Mouse (Mus musculus) heart, postnatal 4 days (tissue): ENCODE data around the gene Smarcc2. TPM values are rescaled to one million over a fixed set of nuclear protein-coding genes. Genes with fewer than 3 reads are reported as not detected.

Source experiments
- DNase-seq: peaks from one replicate; pipeline ENCODE4 v3.0.0; 2021
- microRNA-seq, 2 experiments: library from miRNA; unstranded; fragments of <30 nt; microRNA quantifications; one replicate each; pipeline ENCODE4 v1.2.0; 2021 to 2022
- total RNA-seq, 2 experiments: library from RNA; stranded (reverse); gene quantifications; 2 replicates each; pipeline ENCODE4 v1.2.3; 2021

Smarcc2 gene
- total RNA-seq, 2 experiments from 2014 or later, result 97.0 to 97.3 TPM

DNA sequence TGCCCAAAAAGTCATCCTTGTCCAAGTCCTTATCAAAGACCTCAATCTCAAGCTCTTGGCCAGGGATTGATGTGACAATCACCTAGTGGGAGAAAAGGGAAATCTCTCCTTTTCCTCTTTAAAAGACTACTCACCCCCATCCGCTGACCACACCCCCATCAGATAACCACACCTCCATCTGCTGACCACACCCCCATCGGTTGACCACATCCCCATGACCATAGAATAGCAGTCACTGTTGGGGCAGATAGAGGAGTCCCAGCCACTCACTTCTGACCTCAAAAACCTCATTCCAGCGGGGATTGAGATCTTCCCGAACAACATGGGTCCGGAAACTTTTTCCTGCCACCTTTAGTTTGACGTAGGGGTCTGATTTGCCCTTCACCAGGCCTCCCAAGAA lies 57.6 kb downstream of the Smarcc2 start:
- no peak for DNase-seq

DNA sequence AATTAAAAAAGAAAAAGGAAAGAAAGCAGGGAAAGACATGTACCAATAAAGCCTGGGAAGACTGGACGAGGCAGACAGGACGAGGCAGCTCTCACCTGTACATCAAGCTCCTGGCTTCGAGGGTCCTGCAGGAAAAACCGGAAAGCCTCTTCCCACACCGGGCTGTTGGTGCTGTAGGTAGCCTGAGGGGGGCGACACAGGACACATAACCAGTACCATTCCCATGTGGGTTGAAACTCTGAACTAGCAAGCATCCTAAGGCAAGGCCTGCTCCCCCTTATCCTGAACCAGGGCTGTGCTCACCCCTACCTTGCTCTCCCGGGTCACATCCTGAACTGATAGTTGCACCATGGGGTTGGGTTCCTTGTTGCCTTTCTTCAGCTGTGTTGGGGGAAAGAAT lies 59.8 kb downstream of the Smarcc2 start:
- peak; percentile 72 for DNase-seq

DNA sequence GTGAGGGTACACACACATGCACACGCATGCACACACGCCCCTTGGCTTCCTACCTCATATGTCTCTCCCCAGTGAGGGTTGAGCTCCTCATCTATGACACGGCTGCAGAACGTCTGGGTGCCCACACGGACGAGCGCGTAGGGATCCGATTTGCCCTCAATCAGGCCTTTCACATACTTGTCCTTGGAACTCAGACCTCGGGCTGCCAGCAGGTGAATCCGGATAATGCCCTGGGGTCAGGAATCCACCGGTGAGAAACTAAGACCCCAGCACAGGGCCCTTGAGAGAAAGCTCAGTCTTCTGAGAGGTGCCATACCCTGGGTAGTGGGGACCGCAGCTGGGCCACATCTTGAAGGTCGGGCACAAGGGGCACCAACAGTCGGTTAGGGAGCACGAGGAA lies 61.5 kb downstream of the Smarcc2 start:
- no peak for DNase-seq

DNA sequence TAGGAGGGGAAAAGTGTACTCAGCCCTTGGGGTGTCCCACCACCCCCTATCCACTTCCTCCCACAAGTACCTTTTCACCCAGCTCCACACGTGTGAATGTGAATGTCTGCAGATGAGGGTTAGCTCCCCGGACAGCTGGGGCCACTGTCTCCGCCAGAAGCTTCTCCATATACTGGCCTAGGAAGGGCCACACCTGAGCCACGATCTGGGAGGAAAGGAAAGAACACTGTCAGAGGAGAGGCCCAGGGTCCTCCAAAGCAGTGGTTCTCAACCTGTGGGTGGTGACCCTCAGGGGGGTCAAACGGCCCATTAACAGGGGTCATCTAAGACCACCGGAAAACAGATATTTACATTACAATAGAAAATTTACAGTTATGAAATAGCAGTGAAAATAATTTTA lies 63.3 kb downstream of the Smarcc2 start:
- DNase-seq, result no peak

DNA sequence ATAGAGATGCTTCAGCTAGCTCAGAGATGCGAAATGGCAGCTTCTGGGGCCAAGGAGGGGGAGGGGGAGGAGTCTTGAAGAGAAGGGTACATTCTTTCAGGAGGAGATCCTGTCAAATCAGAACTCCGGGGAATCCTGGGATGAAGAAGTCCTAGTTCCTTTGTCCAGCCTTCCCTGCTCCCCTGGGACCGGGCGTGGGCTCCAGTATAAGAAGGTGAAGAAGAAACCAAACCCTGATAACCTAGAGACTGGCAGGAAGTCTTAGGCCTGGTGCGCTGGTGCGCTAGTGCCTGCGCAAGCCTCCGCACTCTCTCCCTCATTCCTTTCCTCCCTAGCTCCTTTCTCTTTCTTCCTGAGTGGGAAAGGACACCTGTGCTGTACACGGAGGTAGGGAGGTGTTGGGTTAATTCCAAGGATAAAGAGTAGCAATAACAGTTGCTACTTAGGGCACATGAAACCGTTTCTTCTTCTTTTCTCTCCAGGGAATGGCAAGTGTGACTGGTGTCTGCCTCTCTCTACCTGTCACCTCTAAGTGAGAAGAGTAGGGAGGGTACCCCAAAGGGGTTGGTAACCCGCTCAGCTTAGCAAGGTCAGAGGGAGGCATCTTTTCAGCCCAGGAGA lies 65.2 kb downstream of the Smarcc2 start:
- DNase-seq, result no peak

DNA sequence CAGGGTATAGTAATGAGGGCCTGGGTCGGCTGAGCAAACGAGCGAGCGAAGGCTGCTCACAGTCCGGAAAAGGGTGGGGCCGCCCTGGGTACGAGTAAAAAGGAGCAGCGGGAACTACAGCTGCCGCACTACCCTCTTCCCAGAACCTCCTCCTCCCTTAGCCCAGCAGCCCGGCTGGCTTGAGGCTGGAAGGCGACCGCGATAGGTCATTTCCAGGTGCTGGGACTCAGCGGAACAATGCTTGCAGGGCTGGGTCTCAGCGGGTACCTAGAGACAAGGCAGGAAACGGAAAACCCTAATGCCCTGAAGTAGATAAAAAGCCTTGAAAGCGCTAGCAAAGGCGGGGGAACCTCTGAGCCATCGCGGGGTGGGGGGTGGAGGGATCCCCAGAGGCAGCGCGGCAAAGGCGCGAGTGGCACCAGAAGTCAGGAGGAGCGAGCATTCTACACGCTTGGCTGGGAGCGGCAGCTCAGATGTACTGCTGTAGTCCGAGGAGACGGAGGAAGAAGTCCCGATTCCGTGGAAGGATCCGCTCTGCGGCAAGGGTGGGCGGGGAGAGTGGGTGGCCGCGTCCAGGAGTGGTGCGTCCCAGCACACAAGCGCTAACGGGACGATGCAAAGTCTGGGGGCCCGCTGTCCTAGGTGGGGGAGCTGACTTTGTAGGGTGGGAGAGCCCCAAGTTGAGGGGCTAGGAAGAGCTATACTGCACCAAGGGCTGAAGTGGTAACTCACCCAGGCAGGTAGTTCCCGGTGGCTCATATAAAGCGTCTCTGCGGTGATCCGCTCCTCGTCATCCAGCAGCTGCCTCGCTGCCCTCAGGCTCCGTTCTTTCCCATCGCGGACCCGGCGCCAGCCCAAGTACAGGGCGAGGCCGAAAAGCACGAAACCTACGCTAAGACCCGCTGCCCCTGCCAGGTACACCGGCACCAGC lies 65.9 kb downstream of the Smarcc2 start:
- peak; percentile 68 for DNase-seq

DNA sequence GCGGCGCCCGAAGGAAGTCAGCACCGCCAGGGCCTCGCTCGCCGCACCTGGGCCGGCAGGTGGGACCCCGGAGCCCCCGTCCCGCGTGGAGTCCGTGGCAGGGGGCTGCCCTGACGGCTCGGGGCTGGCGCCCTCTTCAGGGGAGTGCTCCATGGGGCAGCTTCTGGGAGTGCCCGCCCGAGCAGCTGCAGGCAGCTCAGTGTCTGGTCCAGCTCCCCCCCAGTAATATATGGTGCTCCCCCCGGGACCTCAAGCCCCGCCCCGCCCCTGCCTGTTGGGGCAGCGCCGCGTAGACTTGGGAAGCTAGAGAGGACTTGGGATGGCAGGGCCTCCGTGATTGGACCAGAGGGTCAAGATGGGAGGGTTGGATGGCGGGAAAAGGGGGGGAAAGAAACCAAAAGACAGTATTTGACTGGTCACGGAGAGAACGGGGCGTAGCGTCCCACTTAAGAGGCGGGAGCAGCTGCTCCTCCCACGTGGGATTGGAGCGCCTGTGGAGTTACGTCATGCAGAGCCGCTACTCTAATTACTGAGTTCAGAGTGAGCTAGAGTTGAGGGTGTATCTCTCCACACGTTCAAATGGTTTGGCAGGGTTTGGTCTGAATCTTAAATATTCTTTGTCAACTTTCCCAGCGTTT lies 66.7 kb downstream of the Smarcc2 start, which contains the start of gene Esyt1:
Gene Esyt1, minus strand, starts transcription at position 201 of the 638 bp plus-strand sequence.
- DNase-seq, result peak; percentile 94

DNA sequence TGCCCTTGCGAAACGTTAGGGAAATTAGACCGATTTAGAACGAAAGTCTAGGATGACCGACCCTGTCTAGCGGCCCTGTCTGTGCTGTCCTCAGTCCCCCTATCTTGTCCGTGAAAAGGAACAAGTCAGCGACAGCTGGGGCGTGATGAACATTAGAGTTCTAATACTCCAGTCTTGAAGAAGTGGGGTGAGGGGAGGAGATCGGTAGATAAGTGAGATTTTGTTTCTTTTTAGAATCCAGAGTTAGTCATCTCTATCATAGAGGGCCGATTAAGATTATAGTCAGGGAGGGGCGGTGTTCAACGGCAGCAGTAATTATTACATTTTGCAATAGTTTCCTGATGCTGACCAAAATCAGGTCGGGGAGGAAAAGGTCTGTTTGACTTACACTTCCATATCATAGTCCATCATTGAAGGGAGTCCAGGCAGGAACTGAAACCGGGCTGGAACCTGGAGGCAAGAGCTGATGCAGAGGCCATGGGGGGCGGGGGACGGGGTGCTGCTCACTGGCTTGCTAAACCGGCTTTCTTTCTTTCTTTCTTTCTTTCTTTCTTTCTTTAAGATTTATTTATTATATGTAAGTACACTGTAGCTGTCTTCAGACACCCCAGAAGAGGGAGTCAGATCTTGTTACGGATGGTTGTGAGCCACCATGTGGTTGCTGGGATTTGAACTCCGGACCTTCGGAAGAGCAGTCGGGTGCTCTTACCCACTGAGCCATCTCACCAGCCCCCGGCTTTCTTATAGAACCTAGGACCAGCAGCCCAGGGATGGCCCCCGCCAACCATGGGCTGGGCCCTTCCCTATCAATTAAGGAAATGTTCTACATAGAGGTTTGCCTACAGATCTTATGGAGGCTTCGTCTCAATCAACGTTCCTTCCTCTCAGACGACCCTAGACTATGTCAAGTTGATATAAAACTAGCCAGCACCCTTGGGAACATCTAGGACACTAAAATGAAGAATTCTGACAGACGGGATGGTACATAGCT lies 67.6 kb downstream of the Smarcc2 start:
- peak; percentile 29 for DNase-seq

DNA sequence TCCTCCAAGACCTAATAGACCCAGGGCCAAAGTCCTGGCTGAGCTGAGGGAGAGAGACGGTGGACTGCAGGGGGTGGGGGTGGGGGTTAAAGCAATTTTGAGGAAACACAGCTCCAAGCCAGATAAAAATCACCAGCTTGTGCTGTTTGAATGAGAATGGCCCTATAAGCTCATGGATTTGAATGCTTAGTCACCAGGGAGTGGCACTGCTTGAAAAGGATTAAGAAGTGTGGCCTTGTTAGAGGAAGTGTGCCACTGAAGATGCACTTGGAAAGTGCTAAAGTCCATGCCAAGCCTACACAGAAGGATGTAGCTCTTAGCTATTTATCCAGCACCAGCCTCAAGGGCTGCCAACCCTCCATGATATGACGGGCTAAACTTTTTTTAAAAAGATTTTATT lies 76.2 kb downstream of the Smarcc2 start:
- DNase-seq, result no peak

DNA sequence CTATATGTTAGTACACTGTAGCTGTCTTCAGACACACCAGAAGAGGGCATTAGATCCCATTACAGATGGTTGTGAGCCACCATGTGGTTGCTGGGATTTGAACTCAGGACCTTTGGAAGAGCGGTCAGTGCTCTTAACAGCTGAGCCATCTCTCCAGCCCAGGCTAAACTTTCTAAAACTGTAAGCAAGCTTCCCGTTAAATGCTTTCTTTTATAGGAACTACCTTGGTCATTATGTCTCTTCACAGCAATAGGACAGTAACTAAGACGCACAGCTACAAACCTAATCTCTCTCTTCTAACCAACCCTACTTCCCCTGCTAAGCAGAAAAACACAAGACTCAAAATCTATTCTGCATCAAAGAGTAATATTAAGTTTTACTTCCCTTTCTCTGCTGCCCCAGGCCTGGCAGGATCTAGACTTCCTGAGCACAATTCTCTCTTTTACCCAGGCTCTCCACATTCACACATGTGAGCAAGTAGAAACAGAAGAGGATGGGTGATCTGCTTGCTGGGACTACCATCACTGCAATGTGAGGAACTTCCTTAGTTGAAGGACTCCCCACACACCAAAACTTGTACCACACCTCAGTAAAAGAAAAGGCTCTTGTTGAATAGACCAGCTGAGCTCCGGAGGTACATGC lies 76.7 kb downstream of the Smarcc2 start:
- DNase-seq, result no peak

DNA sequence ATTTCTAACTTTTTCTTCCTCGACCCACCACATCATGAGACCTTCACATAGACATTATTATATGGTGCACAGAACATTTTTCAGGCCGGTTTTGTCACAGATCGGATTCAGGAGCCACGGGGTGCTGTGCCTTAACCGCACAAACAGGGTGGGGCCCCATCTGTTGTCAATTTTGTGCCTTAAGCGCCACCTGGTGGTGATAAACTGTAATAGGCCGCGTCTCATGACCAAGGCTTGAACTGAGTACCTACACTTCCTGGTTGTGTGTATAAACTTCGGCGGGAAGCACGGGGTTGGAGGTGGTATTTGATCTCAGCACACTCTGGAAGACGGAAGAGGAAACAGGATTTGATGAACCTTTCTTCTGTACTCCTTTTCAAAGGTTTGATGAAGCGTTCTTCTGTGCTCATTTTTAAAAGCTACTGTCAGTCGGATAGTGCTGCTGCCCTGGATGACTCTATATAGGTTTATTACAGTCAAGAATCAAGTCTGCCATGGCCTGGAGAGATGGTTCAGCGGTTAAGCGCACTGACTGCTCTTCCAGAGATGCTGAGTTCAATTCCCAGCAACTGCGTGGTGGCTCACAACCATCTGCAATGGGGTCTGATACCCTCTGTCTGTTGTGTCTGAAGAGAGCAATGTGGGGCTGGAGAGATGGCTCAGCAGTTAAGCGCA lies 77.4 kb downstream of the Smarcc2 start:
- peak; percentile 91 for DNase-seq

DNA sequence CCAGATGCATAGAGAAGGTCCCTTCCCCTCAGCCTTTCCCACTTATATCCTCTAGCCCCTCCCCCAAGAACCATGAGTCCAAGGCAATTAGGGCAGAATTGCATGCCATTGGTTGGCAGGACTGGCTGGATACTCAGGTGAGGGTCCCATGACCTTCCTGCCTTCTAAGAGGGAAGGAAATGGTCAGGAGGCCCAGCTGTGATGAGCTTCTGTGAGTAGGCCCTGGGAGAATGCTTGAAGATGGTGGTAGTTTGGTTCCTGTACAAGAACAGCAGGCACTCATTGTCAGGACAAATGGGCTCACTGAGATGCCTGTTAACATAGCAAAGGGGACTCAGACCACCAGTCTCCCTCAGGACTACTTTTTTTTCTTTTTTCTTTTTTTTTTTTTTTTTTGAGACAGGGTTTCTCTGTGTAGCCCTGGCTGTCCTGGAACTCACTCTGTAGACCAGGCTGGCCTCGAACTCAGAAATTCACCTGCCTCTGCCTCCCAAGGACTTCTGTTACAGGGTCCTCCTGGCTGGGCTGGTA lies 79.4 kb downstream of the Smarcc2 start:
- no peak for DNase-seq

Small RNA genes within 50 kb of the gene (microRNA-seq; reads per million reads assigned to microRNA genes)
- gene Mir6916 (0 to 0.35 reads per million in 2 experiments), gene Mir8105 (0.69 to 1.0 reads per million in 2 experiments)

Other genes with a start within 250 kb of the Smarcc2 start
- 10 to 100 TPM; 39.6 to 41.5 TPM for gene Spryd4, start 247.4 kb upstream of the Smarcc2 start, total RNA-seq
- gene Mip, start 233.4 kb upstream of the Smarcc2 start, total RNA-seq, result not detected
- 10 to 100 TPM; 24.5 to 28.7 TPM for gene Timeless, start 227.2 kb upstream of the Smarcc2 start, total RNA-seq
- under 1 TPM in 1 of 2 experiments, not detected in 1; 0.29 TPM for gene Apon, start 205.2 kb upstream of the Smarcc2 start, total RNA-seq
- gene Apof, start 190.6 kb upstream of the Smarcc2 start, total RNA-seq, result not detected
- 10 to 100 TPM in 1 of 2 experiments, 1 to 10 TPM in 1; 10.0 TPM for gene Stat2, start 188.7 kb upstream of the Smarcc2 start, total RNA-seq
- 1 to 10 TPM; 1.5 to 2.2 TPM for gene Il23a, start 160.5 kb upstream of the Smarcc2 start, total RNA-seq
- 10 to 100 TPM; 17.6 to 18.1 TPM for gene Pan2, start 155.9 kb upstream of the Smarcc2 start, total RNA-seq
- 100 to 1,000 TPM in 1 of 2 experiments, 10 to 100 TPM in 1; 92.1 to 100 TPM for gene Cnpy2, start 136.8 kb upstream of the Smarcc2 start, total RNA-seq
- 100 to 1,000 TPM; 819 to 825 TPM for gene Cs, start 121.5 kb upstream of the Smarcc2 start, total RNA-seq
- 10 to 100 TPM; 82.0 to 85.7 TPM for gene Coq10a, start 90.3 kb upstream of the Smarcc2 start, total RNA-seq
- 10 to 100 TPM; 44.4 to 44.9 TPM for gene Ankrd52, start 82.1 kb upstream of the Smarcc2 start, total RNA-seq
- gene Slc39a5, start 58.0 kb upstream of the Smarcc2 start, total RNA-seq, result not detected
- 10 to 100 TPM; 44.1 to 47.1 TPM for gene Nabp2, start 47.8 kb upstream of the Smarcc2 start, total RNA-seq
- gene Rnf41, start 47.6 kb upstream of the Smarcc2 start, total RNA-seq, result 10 to 100 TPM; 25.0 to 27.0 TPM
- gene Myl6, start 34.9 kb downstream of the Smarcc2 start, total RNA-seq, result 100 to 1,000 TPM; 616 to 628 TPM
- 1 to 10 TPM; 3.7 TPM for gene Myl6b, start 39.4 kb downstream of the Smarcc2 start, total RNA-seq
- gene Esyt1, start 66.6 kb downstream of the Smarcc2 start, total RNA-seq, result 10 to 100 TPM; 28.4 to 31.3 TPM
- gene Zc3h10, start 88.5 kb downstream of the Smarcc2 start, total RNA-seq, result 1 to 10 TPM; 6.9 to 8.3 TPM
- 1,000 to 10,000 TPM; 2,410 to 2,531 TPM for gene Rpl41, start 90.1 kb downstream of the Smarcc2 start, total RNA-seq
- gene Pa2g4, start 106.7 kb downstream of the Smarcc2 start, total RNA-seq, result 10 to 100 TPM; 81.9 to 82.5 TPM
- 1 to 10 TPM; 7.1 to 8.2 TPM for gene Erbb3, start 130.4 kb downstream of the Smarcc2 start, total RNA-seq
- gene Rps26, start 167.5 kb downstream of the Smarcc2 start, total RNA-seq, result 100 to 1,000 TPM; 505 to 516 TPM
- 1 to 10 TPM; 1.7 to 2.4 TPM for gene Ikzf4, start 186.7 kb downstream of the Smarcc2 start, total RNA-seq
- gene Suox, start 214.8 kb downstream of the Smarcc2 start, total RNA-seq, result 10 to 100 TPM; 11.6 to 12.1 TPM
- gene Rab5b, start 237.0 kb downstream of the Smarcc2 start, total RNA-seq, result 10 to 100 TPM; 65.1 to 66.3 TPM
- 1 to 10 TPM; 1.3 to 1.8 TPM for gene Pmel, start 244.9 kb downstream of the Smarcc2 start, total RNA-seq
- gene Cdk2, start 245.8 kb downstream of the Smarcc2 start, total RNA-seq, result 10 to 100 TPM; 59.2 to 63.1 TPM